Mouse (Mus musculus) neural tube, embryonic 12.5 days (tissue): ENCODE measurements at regions not wholly inside any gene's neighbourhood (a gene's known extent, or its start where the extent isn't known, plus 50 kb on each side); places are given as distances from the start of the nearest gene placed in this dataset.

Experiments
- ATAC-seq: fragments of 200-750 bp; cut with Nextera tagmentation; 2 replicates; pipeline ENCODE4 v1.8.0; 2017; ENCODE audit warnings: low read depth, mild to moderate bottlenecking, moderate TSS enrichment, moderate library complexity; ENCODE audit not compliant: low FRiP score
- H3K27ac ChIP-seq: fragments of 300-500 bp; sonication (generic); 2 replicates; pipeline ENCODE4 v1.5.1; 2016
- H3K27me3 ChIP-seq: fragments of 300-500 bp; sonication (generic); replicated peaks from 2 replicates; pipeline ENCODE4 v1.6.1; 2016; ENCODE audit warnings: mild to moderate bottlenecking
- H3K36me3 ChIP-seq: fragments of 300-500 bp; sonication (generic); 2 replicates; pipeline ENCODE4 v1.6.1; 2016; ENCODE audit warnings: mild to moderate bottlenecking
- H3K4me1 ChIP-seq: fragments of 300-500 bp; sonication (generic); 2 replicates; pipeline ENCODE4 v1.6.1; 2016
- H3K4me2 ChIP-seq: fragments of 300-500 bp; sonication (generic); replicated peaks from 2 replicates; pipeline ENCODE4 v1.6.1; 2016; ENCODE audit warnings: mild to moderate bottlenecking
- H3K4me3 ChIP-seq: fragments of 300-500 bp; sonication (generic); 2 replicates; pipeline ENCODE4 v1.5.1; 2016
- H3K9ac ChIP-seq: fragments of 300-500 bp; sonication (generic); 2 replicates; pipeline ENCODE4 v1.6.1; 2016; ENCODE audit warnings: mild to moderate bottlenecking
- H3K9me3 ChIP-seq: fragments of 300-500 bp; sonication (generic); 2 replicates; pipeline ENCODE4 v1.6.1; 2016; ENCODE audit warnings: mild to moderate bottlenecking
- WGBS: fragments of 180-500 bp; shearing (Covaris S2); methylation state at CpG from one replicate; pipeline ENCODE4 v1.1.7; 2016; 5-methylcytosine and 5-hydroxymethylcytosine counted together

DNA sequence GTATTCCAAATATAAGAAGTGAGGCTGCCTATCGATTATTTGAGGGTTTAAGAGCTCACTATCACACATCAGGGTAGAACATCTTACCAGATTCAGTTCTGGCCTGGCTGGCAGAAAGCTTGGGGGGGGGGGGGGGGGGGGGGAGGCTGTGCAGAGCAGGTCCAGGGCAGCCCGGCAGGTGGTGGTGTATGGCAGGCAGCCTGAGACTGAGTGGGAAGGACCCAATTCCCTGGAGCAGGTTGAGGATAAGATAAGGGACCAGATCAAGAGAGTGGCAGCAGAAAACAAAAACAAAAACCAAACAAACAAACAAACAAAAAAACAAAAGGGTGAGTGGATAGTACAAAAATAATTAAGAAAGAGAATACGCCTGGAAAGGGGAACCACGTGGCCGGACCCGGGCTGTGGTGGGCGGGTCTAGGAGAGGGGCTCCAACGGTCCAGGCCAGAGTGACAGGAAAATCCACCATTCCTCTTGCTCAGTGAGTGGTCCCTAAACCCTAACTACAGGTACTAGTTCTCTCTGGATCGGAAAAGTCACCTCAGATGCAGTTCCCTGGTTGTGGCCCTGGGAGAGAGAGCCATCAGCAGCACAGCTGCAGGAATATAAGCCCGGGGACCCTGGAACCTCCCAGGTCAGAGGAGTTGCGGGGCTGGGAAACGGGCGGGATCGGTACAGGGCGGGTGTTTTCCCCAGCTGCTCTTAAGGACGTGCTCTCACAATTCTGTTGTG is 73.3 kb downstream of the Vmn2r112 start:
- ATAC-seq = peak; percentile 97
- Histone ChIP-seq H3K9me3 (no peaks in the 10 kb centered on the region), H3K27ac (no peak overlapping the region), H3K9ac (0 out of 2 replicates have a peak overlapping the region, but pooled peaks have one; percentile 26), H3K4me1 (no peaks in the 10 kb centered on the region), H3K4me2 (peak overlapping the region; percentile 54), H3K4me3 (peak overlapping the region; percentile 36), H3K27me3 (no peaks in the 10 kb centered on the region), H3K36me3 (no peaks in the 10 kb centered on the region)
- 28% methylated on average over 16 of the region's 16 CpGs for WGBS
